Mouse (Mus musculus) retina, embryonic 14.5 days (tissue): ENCODE results near the gene Hoxb8.

Experiments
- DNase-seq: peaks from one replicate; pipeline ENCODE4 v3.0.0-alpha.2; 2015; ENCODE audit warnings: low spot score

Hoxb8 gene

DNA sequence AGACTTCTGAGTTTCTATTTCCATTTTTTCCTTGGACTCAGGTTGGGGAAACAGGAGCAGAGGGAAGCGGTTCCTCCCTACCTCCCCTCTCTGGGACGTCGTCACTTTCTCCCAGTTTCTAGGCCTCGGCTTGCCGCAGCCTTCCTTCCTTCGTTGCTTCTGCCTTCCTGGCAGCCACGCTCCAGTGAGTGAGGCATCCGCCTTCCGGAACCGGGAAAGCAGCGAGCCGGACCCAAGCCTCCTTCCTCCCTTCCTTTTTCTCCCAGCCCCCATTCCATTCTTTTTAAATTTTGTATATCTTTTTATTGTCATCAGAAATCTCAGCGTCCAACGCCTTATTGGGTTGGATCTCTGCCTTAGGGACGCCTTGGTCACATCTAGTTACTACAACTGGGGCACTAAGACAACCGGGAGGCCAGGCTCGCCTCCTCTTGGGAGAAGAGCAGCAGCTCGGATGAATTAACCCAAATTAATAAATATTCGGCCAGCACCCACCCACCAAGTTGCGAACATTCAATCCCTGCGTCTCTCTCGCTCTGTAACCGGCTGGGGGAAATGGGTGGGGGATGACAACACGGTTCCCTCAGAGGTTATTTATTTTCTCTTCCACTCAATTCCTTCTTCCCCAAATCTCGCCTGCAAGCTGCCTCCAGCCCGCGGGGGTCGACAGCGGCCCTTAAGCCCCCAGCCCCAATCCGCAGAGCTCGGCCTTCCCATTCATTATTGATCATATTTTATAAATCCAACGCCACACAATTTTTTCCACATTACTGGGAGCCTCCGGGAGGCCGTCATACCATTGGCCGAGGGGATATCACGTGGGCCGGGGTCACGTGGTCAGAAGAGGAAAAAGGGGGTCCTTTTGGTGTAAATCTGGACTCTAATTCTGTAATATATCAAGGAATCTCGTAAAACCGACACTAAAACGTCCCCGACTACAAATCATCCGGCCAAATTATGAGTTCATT is 4.3 kb downstream of the Hoxb8 start, which contains the start of gene Hoxb7:
TSS of gene Hoxb7 (plus strand) at position 853 of the 968 bp plus-strand sequence.
- no peak for DNase-seq

DNA sequence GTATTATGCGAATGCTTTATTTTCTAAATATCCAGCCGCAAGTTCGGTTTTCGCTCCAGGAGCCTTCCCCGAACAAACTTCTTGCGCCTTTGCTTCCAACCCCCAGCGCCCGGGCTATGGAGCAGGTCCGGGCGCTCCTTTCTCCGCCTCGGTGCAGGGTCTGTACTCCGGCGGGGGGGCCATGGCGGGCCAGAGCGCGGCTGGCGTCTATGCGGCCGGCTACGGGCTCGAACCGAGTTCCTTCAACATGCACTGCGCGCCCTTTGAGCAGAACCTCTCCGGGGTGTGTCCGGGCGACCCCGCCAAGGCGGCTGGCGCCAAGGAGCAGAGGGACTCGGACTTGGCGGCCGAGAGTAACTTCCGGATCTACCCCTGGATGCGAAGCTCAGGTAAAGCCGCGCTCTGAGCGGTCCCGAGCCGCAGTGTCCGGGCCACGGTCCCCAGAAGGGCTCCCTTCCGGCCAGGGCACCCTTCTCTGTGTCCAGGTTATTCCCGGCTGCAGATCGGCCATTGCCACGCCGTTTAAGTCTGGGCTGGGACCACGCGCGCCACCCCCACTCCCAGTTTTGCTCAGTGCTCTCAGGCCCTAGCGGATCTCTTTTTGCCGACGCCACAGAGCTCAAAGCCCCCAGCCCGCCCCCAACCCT is 5.2 kb downstream of the Hoxb8 start:
- DNase-seq, result no peak

DNA sequence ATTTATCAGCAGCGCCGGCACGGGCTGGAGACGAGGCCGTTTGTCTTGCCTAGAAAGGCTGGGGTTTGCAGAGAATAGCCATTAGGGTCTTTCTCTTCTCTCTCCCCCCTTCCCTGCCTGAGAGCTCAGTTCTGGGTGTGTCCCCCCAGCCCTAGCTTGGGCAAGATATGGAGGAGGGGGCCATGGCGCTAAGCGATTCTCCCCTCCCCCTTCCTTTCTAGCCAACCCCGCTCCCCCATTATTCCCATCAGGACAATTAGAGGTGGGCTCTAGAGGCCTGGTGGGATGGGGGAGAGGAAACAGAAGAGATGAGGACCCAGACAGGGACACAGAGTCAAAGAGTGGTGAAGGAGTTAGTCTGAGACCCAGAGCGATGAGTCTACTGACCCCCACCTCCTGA is 5.7 kb downstream of the Hoxb8 start:
- DNase-seq, result no peak

DNA sequence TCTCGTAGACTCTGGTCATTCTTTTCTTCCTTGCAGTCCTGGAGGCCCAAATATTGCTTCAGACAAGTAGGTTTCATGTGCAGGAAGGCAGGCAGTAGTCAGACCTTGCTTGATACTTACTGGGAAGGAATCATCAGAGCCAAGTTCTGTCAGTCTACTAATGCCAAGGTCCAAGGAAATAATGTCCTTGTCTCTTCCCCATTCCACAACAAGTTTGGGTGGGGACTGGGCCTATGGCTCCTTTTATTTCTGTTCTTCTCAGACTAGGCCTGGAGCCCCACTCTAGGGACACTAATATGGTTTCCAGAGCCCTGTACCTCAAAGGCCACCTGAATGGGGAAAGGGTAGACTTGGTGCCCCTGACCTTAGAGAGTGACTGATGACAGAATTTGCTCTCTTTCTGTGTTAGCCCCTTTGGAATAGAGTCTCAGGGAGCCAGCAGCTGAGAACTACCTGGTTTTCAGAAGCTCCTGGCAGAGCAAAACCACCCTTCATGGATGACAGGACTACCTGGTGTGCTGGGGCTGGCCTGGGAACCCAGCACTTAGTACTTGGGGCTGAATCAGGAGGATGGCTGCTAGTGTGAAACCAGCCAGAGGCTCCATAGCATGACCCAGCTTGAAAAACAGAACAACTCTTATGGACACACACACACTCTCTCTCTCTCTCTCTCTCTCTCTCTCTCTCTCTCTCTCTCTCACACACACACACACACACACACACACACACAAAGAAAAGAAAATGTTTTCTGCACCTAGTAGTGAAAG is 6.9 kb downstream of the Hoxb8 start:
- no peak for DNase-seq

DNA sequence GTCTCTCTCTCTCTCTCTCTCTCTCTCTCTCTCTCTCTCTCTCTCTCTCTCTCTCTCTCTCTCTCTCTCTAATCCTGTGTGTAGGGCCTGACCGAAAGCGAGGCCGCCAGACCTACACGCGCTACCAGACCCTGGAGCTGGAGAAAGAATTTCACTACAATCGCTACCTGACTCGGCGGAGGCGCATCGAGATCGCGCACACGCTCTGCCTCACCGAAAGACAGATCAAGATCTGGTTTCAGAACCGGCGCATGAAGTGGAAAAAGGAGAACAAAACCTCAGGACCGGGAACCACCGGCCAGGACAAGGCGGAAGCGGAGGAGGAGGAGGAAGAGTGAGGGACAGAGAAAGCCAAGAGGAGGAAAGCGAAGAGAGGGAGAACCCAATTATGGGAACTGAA is 7.6 kb downstream of the Hoxb8 start:
- DNase-seq, result no peak

DNA sequence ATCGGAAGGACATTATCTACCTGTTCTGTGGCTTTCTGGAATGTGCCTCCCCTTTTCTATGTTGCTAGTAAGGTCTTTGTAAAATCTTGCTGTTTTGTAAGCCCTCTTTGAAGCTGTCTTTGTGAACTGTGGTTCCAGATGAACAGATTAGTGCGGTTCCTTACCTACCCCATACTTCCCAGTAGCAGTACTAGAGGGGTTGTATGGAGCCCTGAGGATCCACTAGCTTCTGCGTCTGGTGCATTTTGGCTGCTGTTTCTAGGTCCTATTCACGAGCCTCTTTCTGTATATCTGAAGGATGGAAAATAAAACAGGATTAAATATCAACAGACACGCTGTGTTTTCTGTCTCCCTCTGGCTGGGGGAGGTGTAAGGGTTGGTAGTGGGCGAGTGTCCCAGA is 8.1 kb downstream of the Hoxb8 start:
- no peak for DNase-seq

DNA sequence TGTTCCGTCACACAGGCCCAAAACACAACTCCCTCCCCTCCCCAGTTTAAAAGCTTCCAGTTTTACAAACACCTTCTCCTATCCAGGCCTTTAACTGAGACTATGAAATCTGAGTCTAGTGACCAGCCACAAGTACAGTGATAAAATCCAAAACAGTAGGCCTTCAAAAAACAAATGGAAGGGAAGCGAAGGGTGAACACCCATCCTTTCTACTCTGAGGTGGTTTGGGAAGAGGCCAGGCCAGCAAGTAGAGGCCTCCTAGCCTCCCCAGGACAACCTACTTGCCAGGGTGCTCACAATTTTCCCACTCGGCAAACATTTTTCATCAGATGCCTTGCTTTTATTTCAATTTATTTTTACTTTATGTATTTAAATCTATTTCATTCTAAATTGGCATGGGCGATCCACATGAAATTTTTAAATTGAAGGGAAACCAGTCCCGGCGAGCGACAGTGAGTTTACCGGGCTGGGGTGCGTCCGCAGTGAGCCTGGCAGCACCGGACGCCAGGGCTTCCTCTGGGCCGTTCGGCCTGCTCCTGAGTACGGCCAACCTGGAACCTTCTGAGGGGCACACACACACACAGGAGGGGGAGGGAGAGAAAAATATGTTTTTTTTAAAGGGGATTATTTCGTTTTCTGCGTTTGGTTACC is 9.1 kb downstream of the Hoxb8 start:
- DNase-seq, result no peak

DNA sequence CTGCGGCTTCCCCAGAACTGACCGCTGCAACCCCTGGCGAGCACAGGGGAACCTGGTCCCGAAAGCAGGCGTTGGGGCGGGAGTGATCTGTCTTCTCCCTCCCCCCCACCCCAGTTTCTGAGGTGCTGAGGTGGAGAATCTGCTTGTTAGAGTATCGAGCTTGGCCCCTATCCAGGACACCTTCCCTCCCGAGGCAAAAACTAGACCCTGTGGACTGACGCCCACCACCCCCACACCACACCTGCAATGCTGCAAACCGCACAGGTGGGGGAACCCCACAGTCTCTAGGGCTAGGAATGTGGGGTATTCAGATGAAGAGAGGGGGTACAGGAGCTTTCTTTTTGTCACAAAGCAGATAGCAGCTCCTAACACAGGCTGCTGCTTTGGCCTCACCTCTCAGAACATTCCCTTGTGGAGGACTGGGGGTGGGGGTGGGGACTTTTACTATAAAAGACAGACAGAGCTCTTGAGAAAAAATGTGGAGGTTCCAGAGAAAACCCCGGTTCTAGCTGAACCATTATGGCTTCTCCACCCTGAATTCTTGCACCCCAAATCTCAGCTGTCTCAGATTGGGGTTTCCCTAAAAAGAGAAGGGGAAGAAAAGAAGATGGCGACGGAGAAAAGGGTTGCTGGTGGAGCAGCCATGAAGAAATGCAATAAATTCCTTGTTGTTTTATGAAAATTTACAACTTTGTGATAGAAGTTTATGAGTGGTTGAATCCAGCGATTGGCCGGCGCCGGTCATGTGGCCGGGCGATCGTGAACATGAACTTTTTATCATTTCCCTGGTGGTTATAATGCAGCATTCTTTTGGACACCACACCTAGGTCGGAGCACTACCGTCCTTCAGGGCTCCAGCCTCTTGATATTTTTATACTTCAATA is 10.2 kb downstream of the Hoxb8 start, which contains the start of gene Hoxb6:
TSS of gene Hoxb6 (plus strand) at position 796 of the 884 bp plus-strand sequence.
- no peak for DNase-seq

DNA sequence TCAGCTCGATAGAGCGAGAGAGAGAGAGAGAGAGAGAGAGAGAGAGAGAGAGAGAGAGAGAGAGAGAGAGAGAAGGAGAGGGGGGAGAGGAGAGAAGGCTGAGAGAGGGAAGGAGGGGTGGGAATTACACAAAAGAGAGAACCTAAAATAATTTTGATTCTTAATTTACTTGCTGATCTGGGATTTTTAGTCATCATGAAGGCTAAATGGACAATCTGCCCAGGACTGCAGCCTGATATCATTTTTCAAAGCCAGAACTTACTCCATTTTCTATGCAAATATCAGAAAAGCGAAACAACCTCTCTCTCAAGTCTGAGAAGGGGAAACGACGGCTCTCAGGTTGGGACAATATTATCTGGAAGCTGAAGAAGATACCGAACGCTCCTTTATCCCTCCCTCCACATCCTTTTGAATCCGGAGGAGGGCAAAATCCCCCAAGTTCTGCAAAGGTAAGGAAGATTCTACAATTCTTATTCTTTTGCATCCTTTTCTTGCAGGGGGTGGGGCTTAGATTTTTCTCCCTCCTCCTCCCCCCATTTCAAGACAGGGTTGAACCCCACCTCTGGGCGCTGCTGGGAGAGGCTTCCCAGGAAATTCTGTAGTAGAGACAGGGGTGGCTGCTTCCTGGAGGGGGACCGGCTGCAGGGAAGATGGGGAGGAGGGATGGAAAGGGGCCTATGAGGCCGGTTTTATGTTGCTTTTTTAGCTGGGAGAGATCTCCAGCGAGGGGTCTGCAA is 11.0 kb downstream of the Hoxb8 start:
- DNase-seq, result no peak

DNA sequence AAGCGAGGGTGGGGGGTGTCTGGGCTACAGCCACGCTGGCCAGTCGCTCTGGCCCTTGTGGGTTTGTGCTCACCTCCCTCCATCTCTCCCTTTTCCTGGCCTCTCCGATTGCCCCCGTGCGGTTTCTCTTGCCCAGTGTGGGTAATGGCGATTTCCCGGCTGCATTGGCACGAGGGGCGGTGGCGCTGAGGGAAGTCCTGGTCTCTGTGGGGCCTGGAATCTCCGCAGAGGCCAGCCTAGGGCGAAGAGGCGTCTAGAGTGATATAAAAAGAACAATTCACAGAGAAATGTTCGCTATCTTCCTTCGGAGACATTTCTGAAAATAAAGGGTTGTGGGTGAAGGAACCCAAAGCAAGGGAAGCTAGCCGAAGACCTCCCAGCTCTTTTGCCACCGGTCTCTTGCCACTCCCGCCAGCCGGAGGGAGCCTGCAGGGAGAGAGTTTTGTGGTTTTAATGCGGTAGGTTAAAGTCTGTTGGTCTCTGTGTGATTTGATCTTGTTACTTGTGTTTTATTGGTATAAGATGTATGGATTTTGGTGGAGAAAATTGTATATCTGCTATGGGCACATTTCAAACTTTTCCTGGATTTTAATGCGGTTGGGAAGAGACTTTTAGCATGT is 11.7 kb downstream of the Hoxb8 start:
- no peak for DNase-seq

DNA sequence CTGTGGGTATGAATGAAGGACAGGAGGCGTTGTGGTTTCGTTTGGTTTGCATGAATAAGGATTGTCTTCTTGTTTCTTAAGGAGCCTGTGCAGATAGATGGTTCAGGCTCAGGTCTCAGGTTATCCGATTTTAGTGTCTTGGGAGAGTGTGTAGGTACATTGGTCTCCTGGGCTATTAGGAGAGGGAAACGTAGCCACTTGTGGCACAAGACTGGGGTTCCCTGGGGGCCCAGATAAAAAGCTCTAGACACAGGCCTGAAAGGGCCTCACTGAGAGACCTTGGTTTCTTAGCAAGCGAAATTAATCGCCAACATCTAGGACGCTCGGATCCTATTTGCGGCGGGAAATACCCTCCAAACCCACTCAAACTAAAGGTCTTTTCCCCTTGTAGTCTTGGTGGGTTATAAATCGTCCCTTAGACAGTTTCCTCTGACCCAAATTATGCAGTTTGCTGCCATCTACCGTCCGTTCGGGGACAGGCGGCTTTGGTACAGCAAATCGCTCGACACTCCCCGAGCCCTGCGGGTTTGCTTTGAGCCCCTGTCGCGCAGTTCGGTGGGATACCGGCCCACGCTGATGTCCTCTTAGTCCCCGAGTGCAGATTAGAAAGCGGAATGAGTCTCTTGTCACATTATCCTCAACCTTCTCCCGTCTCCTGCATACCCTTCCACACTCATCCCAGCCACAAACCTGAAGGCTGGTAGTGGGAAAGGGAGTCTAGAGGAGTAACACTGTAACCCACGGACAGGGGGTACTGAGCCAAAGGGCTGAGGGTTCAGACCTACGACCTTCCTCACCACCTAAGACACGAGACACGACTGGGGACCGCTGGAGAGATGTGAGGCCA is 12.8 kb downstream of the Hoxb8 start:
- DNase-seq, result peak; percentile 87

DNA sequence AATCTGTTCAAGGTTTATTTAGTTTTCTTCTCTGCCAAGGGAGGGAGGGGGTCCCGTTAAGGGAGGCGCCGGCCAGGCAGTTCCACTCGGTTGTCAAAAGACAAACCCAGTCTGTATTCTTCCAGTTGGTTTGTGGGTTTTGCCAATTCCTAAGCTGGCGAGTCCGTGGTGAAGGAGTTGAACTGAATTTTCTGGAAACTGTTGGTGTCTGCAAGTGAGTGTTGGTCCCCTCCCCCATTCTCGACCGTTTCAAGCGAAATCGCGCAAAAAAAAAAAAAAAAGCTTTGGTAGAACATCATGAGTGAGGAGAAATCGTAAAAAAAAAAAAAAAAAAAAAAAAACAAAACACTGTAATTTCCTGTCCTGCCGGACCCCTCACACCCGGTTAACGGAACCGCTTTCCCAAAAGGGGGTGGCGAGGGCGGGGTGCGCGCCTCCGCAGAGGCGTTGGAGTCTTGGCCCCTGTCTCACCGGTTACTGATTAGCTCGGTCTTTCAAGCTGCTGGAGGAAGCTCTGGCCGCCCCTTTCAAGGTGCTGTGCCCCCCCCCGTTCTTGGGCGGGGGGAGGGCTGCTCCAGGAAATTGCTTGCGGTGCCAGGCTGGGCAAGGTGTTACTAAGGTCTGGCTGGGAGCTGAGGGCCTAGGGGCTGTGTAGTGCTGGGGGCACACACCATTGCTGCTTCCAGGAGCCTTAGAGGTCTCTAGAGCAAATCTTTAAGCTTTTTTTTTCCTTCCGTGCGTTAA is 13.6 kb downstream of the Hoxb8 start:
- no peak for DNase-seq

DNA sequence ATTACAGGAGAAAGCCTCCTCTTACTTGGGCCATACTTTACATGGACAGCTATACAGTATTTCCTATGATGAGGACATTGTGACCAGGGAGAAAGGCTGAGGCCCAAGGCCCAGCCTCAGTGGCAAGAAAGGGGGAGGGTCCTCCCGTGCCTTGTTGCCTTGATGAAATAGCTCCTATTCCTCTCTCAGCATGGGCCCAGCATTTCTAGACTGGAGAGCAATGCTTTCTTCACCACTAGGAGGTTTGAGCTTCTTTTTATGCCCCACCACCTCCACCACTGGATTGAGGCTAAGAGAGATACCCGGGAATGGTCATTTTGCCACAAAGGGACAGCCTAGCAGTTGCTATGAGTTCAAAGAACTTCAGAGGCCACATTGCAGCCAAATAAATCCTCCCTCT is 15.3 kb downstream of the Hoxb8 start:
- no peak for DNase-seq

DNA sequence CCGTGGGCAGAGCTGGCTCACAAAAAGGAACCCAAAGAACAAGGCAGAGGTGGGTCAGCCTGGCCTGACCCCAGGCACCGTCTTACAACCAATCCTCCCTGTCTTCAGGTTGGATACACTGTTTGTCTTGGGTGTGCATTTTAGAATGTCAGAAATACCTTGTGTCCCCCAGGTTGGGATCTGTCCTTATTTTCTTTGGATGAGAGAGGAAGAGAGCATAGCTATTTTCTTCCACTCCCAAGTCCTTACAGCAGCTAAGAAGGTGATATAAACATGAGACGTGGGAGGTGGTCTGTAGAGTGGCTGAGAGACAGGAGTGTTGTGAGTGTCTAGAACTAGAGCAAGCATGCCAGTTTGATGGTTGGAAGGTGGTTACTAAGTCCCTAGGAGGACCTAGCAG is 15.7 kb downstream of the Hoxb8 start:
- DNase-seq, result no peak

DNA sequence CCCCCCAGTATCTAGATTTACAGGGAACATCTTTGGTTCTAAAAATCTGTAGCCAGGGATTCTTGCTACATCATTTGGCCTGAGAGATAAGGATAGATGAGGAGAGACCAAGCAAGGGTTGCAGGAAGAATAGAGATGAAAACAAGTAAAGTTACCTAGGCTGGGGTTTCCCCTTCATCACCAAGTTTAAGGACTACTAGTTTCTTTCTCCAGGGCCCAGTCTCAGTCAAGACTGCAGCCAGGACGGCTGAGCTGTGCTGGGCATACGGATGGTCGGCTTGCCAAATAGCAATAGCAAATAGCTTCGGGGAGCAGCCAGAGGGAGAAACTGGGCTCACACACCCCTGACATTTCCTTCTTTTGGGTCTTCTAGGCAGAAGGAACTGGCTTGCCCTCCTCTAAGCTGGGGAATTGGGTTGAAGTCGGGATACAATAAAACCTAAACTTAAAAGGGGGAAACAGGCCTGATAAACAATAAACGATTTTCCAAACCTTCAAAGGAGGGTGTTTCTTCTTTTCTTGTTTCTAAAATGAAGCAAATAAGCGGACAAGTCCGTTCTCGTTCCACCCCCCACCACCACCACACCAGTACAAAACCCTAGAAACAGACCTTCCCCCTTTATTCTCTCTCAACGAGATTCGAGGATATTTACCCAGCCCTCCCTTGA is 16.4 kb downstream of the Hoxb8 start:
- no peak for DNase-seq

DNA sequence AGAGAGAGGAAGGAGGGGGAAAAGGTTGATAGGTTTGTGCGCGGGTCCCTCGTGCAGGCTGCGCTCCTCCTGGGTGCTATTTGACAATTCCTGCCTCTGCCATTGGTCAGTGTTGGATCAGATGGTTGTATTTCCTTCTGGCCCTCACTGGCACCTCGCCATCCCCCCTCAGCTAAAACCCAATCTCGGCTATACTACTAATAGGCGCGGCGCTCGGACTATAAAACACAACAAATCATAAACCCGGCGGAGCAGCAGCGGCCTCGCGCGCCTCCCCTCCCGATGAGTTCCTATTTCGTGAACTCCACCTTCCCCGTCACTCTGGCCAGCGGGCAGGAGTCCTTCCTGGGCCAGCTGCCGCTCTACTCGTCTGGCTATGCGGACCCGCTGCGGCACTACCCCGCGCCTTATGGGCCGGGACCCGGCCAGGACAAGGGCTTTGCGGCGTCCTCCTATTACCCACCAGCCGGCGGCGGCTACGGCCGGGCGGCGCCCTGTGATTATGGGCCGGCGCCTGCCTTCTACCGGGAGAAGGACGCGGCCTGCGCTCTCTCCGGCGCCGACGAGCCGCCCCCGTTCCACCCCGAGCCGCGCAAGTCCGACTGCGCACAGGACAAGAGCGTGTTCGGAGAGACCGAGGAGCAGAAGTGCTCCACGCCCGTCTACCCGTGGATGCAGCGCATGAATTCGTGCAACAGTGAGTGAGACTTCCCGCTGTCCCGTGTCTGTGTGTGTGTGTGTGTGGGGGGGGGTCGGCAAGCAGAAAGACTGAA is 17.4 kb downstream of the Hoxb8 start:
- no peak for DNase-seq

DNA sequence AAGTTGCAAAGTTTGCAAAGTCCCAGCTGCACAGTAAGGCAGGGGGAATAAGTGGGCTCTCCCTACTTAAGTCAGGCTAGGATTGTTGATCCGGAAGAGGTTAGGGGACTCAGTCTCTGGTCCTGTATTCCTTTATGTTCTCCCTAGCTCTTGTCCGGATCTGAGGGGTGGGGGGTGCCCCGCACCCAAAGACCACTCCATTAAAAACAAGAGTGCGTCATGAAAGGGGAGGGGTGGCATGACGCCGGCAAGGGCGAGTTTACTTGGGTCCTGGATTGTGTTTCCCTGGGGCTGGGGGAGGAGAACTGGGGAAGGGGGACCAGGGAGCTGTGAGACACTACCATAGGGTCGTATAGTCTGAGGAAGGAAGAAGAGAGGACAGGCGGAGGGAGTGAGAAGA is 18.1 kb downstream of the Hoxb8 start:
- no peak for DNase-seq
